Mouse (Mus musculus) heart, embryonic 15.5 days (tissue): ENCODE results near the gene BC048562. TPM values are rescaled to one million over a fixed set of nuclear protein-coding genes. Genes with fewer than 3 reads are reported as not detected.

ENCODE experiments used
- ATAC-seq: fragments of 200-750 bp; cut with Nextera tagmentation; replicated peaks from 2 replicates; pipeline ENCODE4 v1.8.0; 2017; ENCODE audit warnings: low read depth, moderate TSS enrichment; ENCODE audit not compliant: insufficient number of reproducible peaks, insufficient read depth, low FRiP score
- H3K27ac ChIP-seq: fragments of 300-500 bp; sonication (generic); 2 replicates; pipeline ENCODE4 v1.5.1; 2015; ENCODE audit warnings: mild to moderate bottlenecking, inconsistent platforms
- H3K27me3 ChIP-seq: fragments of 300-500 bp; sonication (generic); 2 replicates; pipeline ENCODE4 v1.6.1; 2015; ENCODE audit warnings: inconsistent platforms
- H3K36me3 ChIP-seq: fragments of 300-500 bp; sonication (generic); 2 replicates; pipeline ENCODE4 v1.6.1; 2015; ENCODE audit warnings: mild to moderate bottlenecking, inconsistent platforms
- H3K4me1 ChIP-seq: fragments of 300-500 bp; sonication (generic); replicated peaks from 2 replicates; pipeline ENCODE4 v1.6.1; 2015; ENCODE audit warnings: inconsistent platforms
- H3K4me2 ChIP-seq: fragments of 300-500 bp; sonication (generic); 2 replicates; pipeline ENCODE4 v1.6.1; 2015; ENCODE audit warnings: inconsistent platforms, mild to moderate bottlenecking, moderate library complexity
- H3K4me3 ChIP-seq: fragments of 300-500 bp; sonication (generic); 2 replicates; pipeline ENCODE4 v1.5.1; 2015; ENCODE audit warnings: mild to moderate bottlenecking, inconsistent platforms
- H3K9ac ChIP-seq: fragments of 300-500 bp; sonication (generic); 2 replicates; pipeline ENCODE4 v1.6.1; 2015; ENCODE audit warnings: mild to moderate bottlenecking, inconsistent platforms
- H3K9me3 ChIP-seq: fragments of 300-500 bp; sonication (generic); replicated peaks from 2 replicates; pipeline ENCODE4 v1.6.1; 2016; ENCODE audit warnings: inconsistent platforms
- WGBS: fragments of 180-500 bp; shearing (Covaris S2); methylation state at CpG from one replicate; pipeline ENCODE4 v1.1.7; 2015; ENCODE audit warnings: mixed read lengths; 5-methylcytosine and 5-hydroxymethylcytosine counted together
- polyA plus RNA-seq: library from polyadenylated mRNA; unstranded; fragments of >200 nt; fragmentation: Nextera tagmentation; extraction: Ambion mirVana; gene quantifications from 2 replicates; pipeline ENCODE4 v1.2.1, GENCODE M21; 2015

The BC048562 gene
- polyA plus RNA-seq, 1 experiment from 2014 or later: not detected

DNA sequence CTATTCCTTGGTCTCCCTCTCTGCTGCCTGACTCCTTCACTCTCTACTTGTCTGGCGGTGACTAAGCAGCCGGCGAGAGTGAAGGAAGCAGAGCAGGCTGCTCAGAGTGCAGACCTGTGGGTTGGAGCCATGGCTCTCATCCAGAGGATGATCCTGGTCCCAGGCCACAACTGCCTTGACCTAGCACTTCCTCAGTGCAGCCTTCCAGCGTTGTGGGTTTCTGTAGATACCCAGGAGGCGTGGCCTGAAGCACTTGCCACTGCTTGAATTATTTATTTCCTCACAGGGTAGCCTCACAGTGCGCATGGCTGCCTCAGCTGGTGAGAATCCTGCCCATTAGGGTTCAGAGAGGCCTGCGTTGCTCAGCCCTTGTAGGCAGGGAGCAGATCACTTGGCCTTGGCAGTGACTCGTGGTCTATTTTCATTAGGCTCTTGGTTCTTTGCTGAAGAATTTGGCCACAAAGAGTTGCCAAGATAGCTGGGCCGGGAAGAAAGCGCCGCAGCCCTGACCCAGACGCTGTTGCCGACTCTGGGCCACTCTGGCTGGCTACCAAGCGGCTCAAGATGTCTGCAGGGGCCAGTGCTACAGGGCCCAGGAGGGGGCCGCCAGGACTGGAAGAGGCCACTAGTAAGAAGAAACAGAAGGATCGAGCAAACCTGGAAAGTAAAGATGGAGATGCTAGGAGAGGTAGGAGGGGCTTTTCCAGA lies 55.9 kb downstream of the BC048562 start:
- H3K27ac ChIP-seq: peak overlapping the region; percentile 99

DNA sequence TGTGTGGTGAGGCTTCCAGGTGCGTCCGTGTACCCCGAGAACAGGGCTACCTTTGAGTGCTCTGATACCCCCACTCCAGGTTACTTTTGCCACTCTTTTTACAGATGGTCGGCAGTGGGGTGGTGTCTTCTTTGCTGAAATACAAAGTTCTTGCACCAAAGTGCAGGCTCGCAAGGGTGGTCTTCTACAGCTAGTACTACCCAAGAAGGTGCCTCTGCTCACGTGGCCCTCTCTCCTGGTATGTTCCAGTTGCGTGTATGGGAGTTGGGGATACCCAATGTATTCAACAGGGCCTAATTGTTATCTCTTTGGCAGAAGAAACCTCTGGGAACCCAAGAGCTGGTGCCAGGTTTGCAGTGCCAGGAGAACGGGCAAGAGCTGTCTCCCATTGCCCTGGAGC lies 57.0 kb downstream of the BC048562 start:
- no peak overlapping the region for H3K27ac ChIP-seq
- no peaks in the 10 kb centered on the region for H3K9me3 ChIP-seq
- peaks cover 79% of the 10 kb centered on the region for H3K36me3 ChIP-seq
- peaks cover 22% of the 10 kb centered on the region for H3K4me1 ChIP-seq
- 96% methylated on average over 8 of the region's 8 CpGs for WGBS
- no peaks in the 10 kb centered on the region for H3K27me3 ChIP-seq
- H3K4me3 ChIP-seq: no peak overlapping the region
- H3K4me2 ChIP-seq: no peak overlapping the region
- no peak for ATAC-seq
- no peak overlapping the region for H3K9ac ChIP-seq

More for the DNA sequence above, 55.9 kb downstream of the BC048562 start:
- peak overlapping the region; percentile 98 for H3K9ac ChIP-seq
- H3K9me3 ChIP-seq: no peaks in the 10 kb centered on the region
- peak overlapping the region; percentile 74 for H3K4me2 ChIP-seq
- peaks cover 22% of the 10 kb centered on the region for H3K4me1 ChIP-seq
- WGBS: 73% methylated on average over 16 of the region's 16 CpGs
- peak overlapping the region; percentile 97 for H3K4me3 ChIP-seq
- peaks cover 79% of the 10 kb centered on the region for H3K36me3 ChIP-seq
- H3K27me3 ChIP-seq: no peaks in the 10 kb centered on the region
- no peak for ATAC-seq

DNA sequence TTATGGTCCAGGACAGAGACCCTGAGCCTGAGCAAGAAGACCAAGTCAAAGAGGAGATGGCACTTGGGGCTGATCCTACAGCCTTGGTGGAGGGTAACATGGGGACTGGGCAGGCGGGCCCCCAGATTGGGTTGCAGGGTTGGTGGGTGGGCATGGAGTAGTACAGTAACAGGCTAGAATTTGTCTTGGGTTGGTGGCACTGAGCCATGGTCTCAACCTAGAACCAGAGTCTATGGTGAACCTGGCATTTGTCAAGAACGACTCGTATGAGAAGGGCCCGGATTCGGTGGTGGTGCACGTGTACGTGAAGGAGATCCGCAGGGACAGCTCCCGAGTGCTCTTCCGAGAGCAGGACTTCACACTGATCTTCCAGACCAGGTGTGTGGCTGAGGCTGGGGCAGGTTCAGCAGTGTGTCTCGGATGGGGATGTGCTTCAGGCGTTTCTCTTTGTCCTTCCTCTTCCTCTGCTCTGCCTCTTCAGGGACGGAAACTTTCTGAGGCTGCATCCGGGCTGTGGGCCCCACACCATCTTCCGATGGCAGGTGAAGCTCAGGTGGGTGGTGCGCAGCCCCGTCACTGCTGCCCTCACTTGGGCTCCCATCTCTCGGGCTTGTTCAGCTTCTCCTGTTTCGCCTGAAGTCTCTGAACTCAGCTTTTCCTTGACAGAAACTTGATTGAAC lies 58.0 kb downstream of the BC048562 start:
- Histone ChIP-seq H3K9ac (no peak overlapping the region), H3K4me2 (no peak overlapping the region), H3K36me3 (peaks cover 79% of the 10 kb centered on the region), H3K27ac (no peak overlapping the region), H3K4me1 (peaks cover 22% of the 10 kb centered on the region), H3K9me3 (no peaks in the 10 kb centered on the region), H3K27me3 (no peaks in the 10 kb centered on the region), H3K4me3 (no peak overlapping the region)
- ATAC-seq: no peak
- WGBS: 91% methylated on average over 19 of the region's 19 CpGs

DNA sequence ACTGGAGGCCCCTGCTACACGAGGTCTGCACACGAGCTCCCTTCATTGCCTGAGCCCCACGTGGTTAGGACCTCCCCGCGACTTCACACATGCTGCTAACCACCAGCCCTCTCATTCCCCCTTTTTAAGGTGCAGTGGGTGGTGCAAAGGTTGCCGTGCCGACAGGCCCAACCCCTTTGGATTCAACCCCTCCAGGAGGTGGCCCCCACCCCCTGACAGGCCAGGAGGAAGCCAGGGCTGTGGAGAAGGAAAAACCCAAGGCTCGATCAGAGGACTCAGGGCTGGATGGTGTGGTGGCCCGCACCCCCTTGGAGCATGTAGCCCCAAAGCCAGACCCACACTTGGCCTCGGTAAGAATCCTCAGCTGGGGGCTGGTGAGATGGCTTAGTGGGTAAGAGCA lies 58.6 kb downstream of the BC048562 start:
- H3K27me3 ChIP-seq: no peaks in the 10 kb centered on the region
- peaks cover 79% of the 10 kb centered on the region for H3K36me3 ChIP-seq
- ATAC-seq: no peak
- no peak overlapping the region for H3K9ac ChIP-seq
- H3K4me1 ChIP-seq: peaks cover 19% of the 10 kb centered on the region
- no peaks in the 10 kb centered on the region for H3K9me3 ChIP-seq
- H3K27ac ChIP-seq: no peak overlapping the region
- 82% methylated on average over 10 of the region's 10 CpGs for WGBS
- H3K4me2 ChIP-seq: no peak overlapping the region
- H3K4me3 ChIP-seq: no peak overlapping the region

Other genes with a start within 250 kb of the BC048562 start
- 0.13 and 0.84 TPM in 2 replicates for gene Bsn, start 246.1 kb upstream of the BC048562 start, polyA plus RNA-seq
- 128 and 143 TPM in 2 replicates for gene Dag1, start 172.5 kb upstream of the BC048562 start, polyA plus RNA-seq
- 23.9 and 29.0 TPM in 2 replicates for gene Nicn1, start 146.1 kb upstream of the BC048562 start, polyA plus RNA-seq
- gene Amt, start 139.6 kb upstream of the BC048562 start, polyA plus RNA-seq: 8.2 and 9.1 TPM in 2 replicates
- 356 and 369 TPM in 2 replicates for gene Rhoa, start 130.4 kb upstream of the BC048562 start, polyA plus RNA-seq
- 31.6 and 34.9 TPM in 2 replicates for gene Tcta, start 130.3 kb upstream of the BC048562 start, polyA plus RNA-seq
- gene Gpx1, start 97.6 kb upstream of the BC048562 start, polyA plus RNA-seq: 746 and 792 TPM in 2 replicates
- 68.3 and 88.0 TPM in 2 replicates for gene Usp4, start 88.6 kb upstream of the BC048562 start, polyA plus RNA-seq
- gene 1700102P08Rik, start 43.7 kb upstream of the BC048562 start, polyA plus RNA-seq: 0.38 and 0.53 TPM in 2 replicates
- gene Ccdc36, start 8.0 kb upstream of the BC048562 start, polyA plus RNA-seq: 0.84 and 1.1 TPM in 2 replicates
- gene Ccdc71, start 24.0 kb downstream of the BC048562 start, polyA plus RNA-seq: 32.2 and 42.1 TPM in 2 replicates
- gene Klhdc8b, start 25.1 kb downstream of the BC048562 start, polyA plus RNA-seq: 95.7 and 103 TPM in 2 replicates
- gene Lamb2, start 43.3 kb downstream of the BC048562 start, polyA plus RNA-seq: 55.5 and 64.2 TPM in 2 replicates
- gene Usp19, start 54.1 kb downstream of the BC048562 start, polyA plus RNA-seq: 51.5 and 68.5 TPM in 2 replicates
- 49.4 and 67.5 TPM in 2 replicates for gene Qars, start 71.2 kb downstream of the BC048562 start, polyA plus RNA-seq
- 75.1 and 84.6 TPM in 2 replicates for gene Qrich1, start 80.3 kb downstream of the BC048562 start, polyA plus RNA-seq
- 81.6 and 97.3 TPM in 2 replicates for gene Impdh2, start 123.8 kb downstream of the BC048562 start, polyA plus RNA-seq
- 52.6 and 55.4 TPM in 2 replicates for gene Ndufaf3, start 131.0 kb downstream of the BC048562 start, polyA plus RNA-seq
- gene Dalrd3, start 133.4 kb downstream of the BC048562 start, polyA plus RNA-seq: 66.8 and 103 TPM in 2 replicates
- gene Wdr6, start 142.3 kb downstream of the BC048562 start, polyA plus RNA-seq: 42.5 and 68.5 TPM in 2 replicates
- 18.6 and 20.9 TPM in 2 replicates for gene P4htm, start 161.2 kb downstream of the BC048562 start, polyA plus RNA-seq
- 38.3 and 47.1 TPM in 2 replicates for gene Arih2, start 212.9 kb downstream of the BC048562 start, polyA plus RNA-seq
- gene Slc25a20, start 225.6 kb downstream of the BC048562 start, polyA plus RNA-seq: 73.4 and 74.6 TPM in 2 replicates